Mouse (Mus musculus) ES-E14 (cell line): ENCODE data around the gene Cacng6. TPM values are rescaled to one million over a fixed set of nuclear protein-coding genes. Genes with fewer than 3 reads are reported as not detected.
A peak's percentile ranks its signal among the peaks of the same experiment; 100 is the strongest.

Source experiments
- DNase-seq: peaks from one replicate; pipeline ENCODE4 v3.0.0-alpha.2; 2013; ENCODE audit warnings: low read depth, low spot score
- H3K27ac ChIP-seq: 2 replicates; pipeline ENCODE4 v1.5.1; 2012; ENCODE audit warnings: low read depth, mild to moderate bottlenecking, low read length, moderate library complexity, mixed read lengths; ENCODE audit not compliant: poor library complexity, insufficient read depth, severe bottlenecking
- H3K36me3 ChIP-seq: 2 replicates; pipeline ENCODE4 v1.6.1; 2012; ENCODE audit warnings: mild to moderate bottlenecking, low read length, moderate library complexity, mixed read lengths; ENCODE audit not compliant: control insufficient read depth, poor library complexity, insufficient read depth, severe bottlenecking
- H3K4me1 ChIP-seq, 2 experiments: fragments of 150-350 bp in 1 of 2; sonication (generic) in 1 of 2; 2 replicates each; pipeline ENCODE4 v1.6.1; 2012; ENCODE audit warnings: low read length in 2 of 2, mild to moderate bottlenecking in 1 of 2, mixed read lengths in 1 of 2; ENCODE audit not compliant: control insufficient read depth in 2 of 2, insufficient read depth in 2 of 2, poor library complexity in 1 of 2
- H3K4me3 ChIP-seq, 2 experiments: fragments of 150-350 bp in 1 of 2; sonication (generic) in 1 of 2; 2 replicates each; pipeline ENCODE4 v1.5.1; 2012; ENCODE audit warnings: low read length in 2 of 2, low read depth in 1 of 2, mild to moderate bottlenecking in 1 of 2, mixed read lengths in 1 of 2; ENCODE audit not compliant: insufficient read depth in 1 of 2, poor library complexity in 1 of 2, severe bottlenecking in 1 of 2
- H3K9ac ChIP-seq: 2 replicates; pipeline ENCODE4 v1.6.1; 2012; ENCODE audit warnings: low read depth, mild to moderate bottlenecking, low read length, mixed read lengths; ENCODE audit not compliant: poor library complexity, insufficient read depth, severe bottlenecking
- H3K9me3 ChIP-seq: fragments of 150-350 bp; sonication (generic); 2 replicates; pipeline ENCODE4 v1.6.1; 2012; ENCODE audit warnings: low read depth, mild to moderate bottlenecking, low read length; ENCODE audit not compliant: control insufficient read depth, insufficient read depth
- CHD2 ChIP-seq: IDR thresholded peaks from 2 replicates; pipeline ENCODE4 v1.6.1; 2014; ENCODE audit warnings: mild to moderate bottlenecking, low read depth, low read length, inconsistent platforms
- HCFC1 ChIP-seq: IDR thresholded peaks from 2 replicates; pipeline ENCODE4 v1.6.1; 2012; ENCODE audit warnings: low read length, inconsistent platforms, borderline replicate concordance; ENCODE audit not compliant: insufficient read depth
- MAFK ChIP-seq: IDR thresholded peaks from 2 replicates; pipeline ENCODE4 v1.6.1; 2014; ENCODE audit warnings: mild to moderate bottlenecking, low read depth, low read length, inconsistent platforms; ENCODE audit not compliant: insufficient read depth
- ZC3H11A ChIP-seq: IDR thresholded peaks from 2 replicates; pipeline ENCODE4 v1.6.1; 2012; ENCODE audit warnings: low read depth, mild to moderate bottlenecking, inconsistent platforms, low read length, borderline replicate concordance
- ZNF384 ChIP-seq: IDR thresholded peaks from 2 replicates; pipeline ENCODE4 v1.6.1; 2012; ENCODE audit warnings: low read depth, low read length, inconsistent platforms
- in situ Hi-C, 2 experiments: fragments of 600-800 bp; cut with MboI; formaldehyde crosslinking; loops; one replicate each; pipeline ENCODE4 v1.15.1; 2025; ENCODE audit warnings: low sequenced_read_pairs in 2 of 2, inconsistent platforms in 1 of 2; ENCODE audit not compliant: unreplicated experiment in 2 of 2
- total RNA-seq: library from RNA; depleted of rRNA; stranded (reverse); fragments of 300-350 nt; gene quantifications from 2 replicates; pipeline ENCODE4 v1.2.3, GENCODE M21; 2012

Gene Cacng6
- total RNA-seq, 1 experiment = 5.8 TPM

- in situ Hi-C loops = no loop called here
- no peak for TF ChIP-seq HCFC1
- no peak for TF ChIP-seq CHD2
- TF ChIP-seq MAFK = no peak
- no peak for TF ChIP-seq ZNF384
- DNase-seq = no peak
- Histone ChIP-seq H3K4me3 (peak within 1 kb of the TSS; percentile 52 to 56), H3K27ac (peak within 1 kb of the TSS; percentile 23; the same call in 1 of the 2 replicates), H3K9ac (peak within 1 kb of the TSS; percentile 28; the same call in 1 of the 2 replicates), H3K36me3 (no peaks in the 10 kb centered on the region; the same call in 1 of the 2 replicates), H3K9me3 (no peaks in the 10 kb centered on the region), H3K4me1 (peaks cover 5 to 13% of the 10 kb centered on the region in 2 experiments; a peak in 3 of 4 replicates)
Measured at GRCm38 (mm10) chr7:3390413-3391080, 33.4 kb upstream of the Cacng6 start, which contains the start of gene Cacng8. Gene Cacng8, plus strand, starts transcription at chr7:3390683.

- no peak for DNase-seq
- Histone ChIP-seq H3K4me1 (peaks cover 5 to 13% of the 10 kb centered on the region in 2 experiments; a peak in 3 of 4 replicates), H3K27ac (no peak overlapping the region), H3K9ac (peak overlapping the region; percentile 28; the same call in 1 of the 2 replicates), H3K9me3 (no peaks in the 10 kb centered on the region), H3K4me3 (peak overlapping the region; percentile 52 to 56; a peak in 3 of 4 replicates), H3K36me3 (no peaks in the 10 kb centered on the region; the same call in 1 of the 2 replicates)
- TF ChIP-seq ZNF384 = 0 out of 2 replicates have a peak, but pooled peaks have one; percentile 37
- no peak for TF ChIP-seq MAFK
- in situ Hi-C loops = no loop called here
Measured at GRCm38 (mm10) chr7:3391081-3391451, 32.9 kb upstream of the Cacng6 start.

GRCm38 (mm10) chr7:3391809-3392208 is 32.2 kb upstream of the Cacng6 start:
- in situ Hi-C loops = no loop called here
- TF ChIP-seq MAFK (no peak), HCFC1 (no peak), CHD2 (no peak), ZC3H11A (no peak), ZNF384 (no peak)
- Histone ChIP-seq H3K9ac (no peak overlapping the region), H3K4me1 (peaks cover 5 to 13% of the 10 kb centered on the region in 2 experiments; a peak in 3 of 4 replicates), H3K4me3 (no peak overlapping the region), H3K27ac (no peak overlapping the region), H3K36me3 (no peaks in the 10 kb centered on the region; the same call in 1 of the 2 replicates), H3K9me3 (no peaks in the 10 kb centered on the region)
- DNase-seq = no peak

- Histone ChIP-seq H3K27ac (no peak overlapping the region), H3K4me1 (peaks cover 0 to 5% of the 10 kb centered on the region in 2 experiments; a peak in 2 of 4 replicates), H3K9me3 (no peaks in the 10 kb centered on the region), H3K4me3 (no peak overlapping the region), H3K36me3 (no peaks in the 10 kb centered on the region; the same call in 1 of the 2 replicates), H3K9ac (no peak overlapping the region)
- no peak for DNase-seq
- in situ Hi-C loops = no loop called here
- TF ChIP-seq CHD2 (no peak), ZNF384 (no peak), HCFC1 (no peak), ZC3H11A (no peak), MAFK (no peak)
Measured at GRCm38 (mm10) chr7:3397355-3397754, 26.6 kb upstream of the Cacng6 start.
